Comparison of ENCODE assay signal across 10 mouse cellular contexts in genomic region chr3:36942108-36942507, GRCm38 (mm10).
DNase-seq lines count a peak whose midpoint lies in the region; ATAC-seq and TF ChIP-seq lines count a peak whose summit lies in the region.
"Had no signal": no experiment of that assay in that cellular context is flagged by ENCODE, and none has a peak within 500 bp of the region (broad histone marks: within the 10 kb centered on the region; RNA-seq: fewer than 3 reads in every experiment).

No protein-coding gene starts in this region.

- H3K36me3 ChIP-seq in embryonic facial prominence, embryonic 11.5 days (replicated peaks; ENCODE audit: control insufficient read depth, insufficient read depth, low read depth, low read length): no peaks in the 10 kb centered on the region
- H3K36me3 ChIP-seq in embryonic facial prominence, embryonic 10.5 days (replicated peaks): peaks cover 11% of the 10 kb centered on the region
- H3K36me3 ChIP-seq in limb, embryonic 14.5 days (ENCODE audit: control insufficient read depth, insufficient read depth, low read length): peaks cover 29% of the 10 kb centered on the region
- peaks cover 6% of the 10 kb centered on the region; the same call in 1 of the 2 replicates for H3K36me3 ChIP-seq in limb, embryonic 10.5 days
- H3K36me3 ChIP-seq in heart, embryonic 11.5 days (ENCODE audit: control insufficient read depth, insufficient read depth, low read length): no peaks in the 10 kb centered on the region

- H3K9ac ChIP-seq in embryonic facial prominence, embryonic 11.5 days (replicated peaks; ENCODE audit: low read length): no peak overlapping the region
- no peak overlapping the region for H3K9ac ChIP-seq in limb, embryonic 14.5 days (ENCODE audit: low read depth, low read length, severe bottlenecking)
- no peak overlapping the region for H3K9ac ChIP-seq in heart, embryonic 11.5 days (ENCODE audit: low read depth, low read length)
- H3K9ac ChIP-seq: hindbrain, embryonic 15.5 days had no signal

- WGBS in embryonic facial prominence, embryonic 11.5 days: 75% methylated on average over 6 of the region's 6 CpGs
- WGBS in embryonic facial prominence, embryonic 10.5 days: 84% methylated on average over 6 of the region's 6 CpGs
- WGBS in limb, embryonic 14.5 days: 52% methylated on average over 6 of the region's 6 CpGs
- 88% methylated on average over 6 of the region's 6 CpGs for WGBS in limb, embryonic 10.5 days
- 86% methylated on average over 6 of the region's 6 CpGs for WGBS in heart, embryonic 11.5 days (ENCODE audit: insufficient replicate concordance)

- H3K27ac ChIP-seq in embryonic facial prominence, embryonic 11.5 days (replicated peaks; ENCODE audit: low read depth, low read length): no peak overlapping the region
- no peak overlapping the region for H3K27ac ChIP-seq in embryonic facial prominence, embryonic 10.5 days (replicated peaks)
- H3K27ac ChIP-seq in limb, embryonic 14.5 days (replicated peaks; ENCODE audit: low read depth, low read length): no peak overlapping the region
- H3K27ac ChIP-seq in limb, embryonic 10.5 days: no peak overlapping the region
- no peak overlapping the region for H3K27ac ChIP-seq in heart, embryonic 11.5 days (ENCODE audit: low read depth, low read length)
- H3K27ac ChIP-seq: hindbrain, embryonic 15.5 days had no signal

- H3K27me3 ChIP-seq in embryonic facial prominence, embryonic 11.5 days (ENCODE audit: control insufficient read depth, insufficient read depth, low read length): no peaks in the 10 kb centered on the region
- no peaks in the 10 kb centered on the region for H3K27me3 ChIP-seq in embryonic facial prominence, embryonic 10.5 days (replicated peaks; ENCODE audit: low read depth, poor library complexity, severe bottlenecking)
- no peaks in the 10 kb centered on the region for H3K27me3 ChIP-seq in limb, embryonic 14.5 days (ENCODE audit: control insufficient read depth, insufficient read depth, low read length)
- H3K27me3 ChIP-seq in limb, embryonic 10.5 days (ENCODE audit: low read depth, poor library complexity, severe bottlenecking): no peaks in the 10 kb centered on the region
- H3K27me3 ChIP-seq in heart, embryonic 11.5 days (ENCODE audit: control insufficient read depth, insufficient read depth, low read length): no peaks in the 10 kb centered on the region
- H3K27me3 ChIP-seq: hindbrain, embryonic 15.5 days had no signal

- no peak overlapping the region for H3K4me2 ChIP-seq in embryonic facial prominence, embryonic 11.5 days (ENCODE audit: low read depth, low read length)
- no peak overlapping the region for H3K4me2 ChIP-seq in limb, embryonic 14.5 days (replicated peaks; ENCODE audit: low read depth, low read length, severe bottlenecking)
- no peak overlapping the region for H3K4me2 ChIP-seq in heart, embryonic 11.5 days
- H3K4me2 ChIP-seq: hindbrain, embryonic 15.5 days had no signal

- H3K4me3 ChIP-seq in embryonic facial prominence, embryonic 11.5 days (ENCODE audit: low read depth, low read length): no peak overlapping the region
- no peak overlapping the region for H3K4me3 ChIP-seq in embryonic facial prominence, embryonic 10.5 days
- no peak overlapping the region for H3K4me3 ChIP-seq in limb, embryonic 14.5 days (replicated peaks; ENCODE audit: low read length)
- H3K4me3 ChIP-seq in limb, embryonic 10.5 days: no peak overlapping the region
- no peak overlapping the region for H3K4me3 ChIP-seq in heart, embryonic 11.5 days (ENCODE audit: low read depth, low read length)
- H3K4me3 ChIP-seq: hindbrain, embryonic 15.5 days had no signal

- ATAC-seq in embryonic facial prominence, embryonic 11.5 days (replicated peaks; ENCODE audit: insufficient number of reproducible peaks, low FRiP score, low TSS enrichment, low read depth): no peak
- no peak for ATAC-seq in limb, embryonic 14.5 days (ENCODE audit: low FRiP score, low read depth)
- ATAC-seq in heart, embryonic 11.5 days (replicated peaks; ENCODE audit: insufficient number of reproducible peaks, low FRiP score, low TSS enrichment): no peak

- no peak for TF ChIP-seq POLR2A in limb, embryonic 14.5 days (IDR thresholded peaks at IDR 0.05; ENCODE audit: borderline replicate concordance, extremely low read depth, insufficient read depth, insufficient read length)
- no peak for TF ChIP-seq POLR2A in brain, embryonic 14.5 days (IDR thresholded peaks at IDR 0.05; ENCODE audit: borderline replicate concordance, extremely low read depth, insufficient read depth, insufficient read length, poor library complexity, severe bottlenecking)

- no peaks in the 10 kb centered on the region for H3K9me3 ChIP-seq in embryonic facial prominence, embryonic 11.5 days (replicated peaks; ENCODE audit: control insufficient read depth, low read length)
- H3K9me3 ChIP-seq in embryonic facial prominence, embryonic 10.5 days: no peaks in the 10 kb centered on the region
- H3K9me3 ChIP-seq in limb, embryonic 14.5 days (ENCODE audit: control insufficient read depth, low read length): no peaks in the 10 kb centered on the region
- H3K9me3 ChIP-seq in limb, embryonic 10.5 days (replicated peaks): no peaks in the 10 kb centered on the region
- H3K9me3 ChIP-seq in heart, embryonic 11.5 days (replicated peaks; ENCODE audit: control insufficient read depth, low read length): no peaks in the 10 kb centered on the region
- H3K9me3 ChIP-seq: hindbrain, embryonic 15.5 days had no signal

- DNase-seq in embryonic facial prominence, embryonic 11.5 days (ENCODE audit: low spot score): peak; percentile 2
- no peak for DNase-seq in embryonic facial prominence, embryonic 10.5 days (ENCODE audit: low spot score)
- DNase-seq in limb, embryonic 14.5 days (ENCODE audit: low spot score): peak; percentile 63
- no peak for DNase-seq in limb, embryonic 10.5 days (ENCODE audit: low spot score)
- DNase-seq in brain, embryonic 14.5 days (ENCODE audit: low read depth): peak; percentile 75
- peak; percentile 41 for DNase-seq in lung, postnatal 10 days
- DNase-seq in frontal cortex, postnatal 36 days (ENCODE audit: low spot score in 2 of 2): no peak
- DNase-seq: gastrocnemius, postnatal 10 days had no signal

- TF ChIP-seq CTCF in brain, embryonic 14.5 days (IDR thresholded peaks at IDR 0.05; ENCODE audit: borderline replicate concordance, extremely low read depth, insufficient read depth, insufficient read length): no peak

- H3K4me1 ChIP-seq in embryonic facial prominence, embryonic 11.5 days (ENCODE audit: control insufficient read depth, insufficient read depth, low read length): no peaks in the 10 kb centered on the region
- H3K4me1 ChIP-seq in embryonic facial prominence, embryonic 10.5 days: peaks cover 6% of the 10 kb centered on the region
- no peaks in the 10 kb centered on the region for H3K4me1 ChIP-seq in limb, embryonic 14.5 days (ENCODE audit: control insufficient read depth, insufficient read depth, low read length)
- peaks cover 3% of the 10 kb centered on the region; the same call in 1 of the 2 replicates for H3K4me1 ChIP-seq in limb, embryonic 10.5 days
- H3K4me1 ChIP-seq in heart, embryonic 11.5 days (ENCODE audit: control insufficient read depth, insufficient read depth, low read length): 0 out of 2 replicates have a peak, but pooled peaks cover 3% of the 10 kb centered on the region
- H3K4me1 ChIP-seq: hindbrain, embryonic 15.5 days had no signal

Comparison
In these comparisons a context has a peak if more than half of its experiments do, and no peak if none do; other contexts are left out.
1. DNase-seq: peak in embryonic facial prominence, embryonic 11.5 days (single experiment), limb, embryonic 14.5 days (single experiment), brain, embryonic 14.5 days (single experiment) and lung, postnatal 10 days (single experiment); none in embryonic facial prominence, embryonic 10.5 days (single experiment), limb, embryonic 10.5 days (single experiment) and frontal cortex, postnatal 36 days (0 of 2).